Mouse (Mus musculus) kidney, adult 2 months (tissue): Measurements from ENCODE around the gene Kcnd1. TPM values are rescaled to one million over a fixed set of nuclear protein-coding genes. Genes with fewer than 3 reads are reported as not detected.

ENCODE experiments used
- DNase-seq: peaks from one replicate; pipeline ENCODE4 v3.0.0; 2021
- H3K27ac ChIP-seq: fragments of 200-500 bp; 2 replicates; pipeline ENCODE4 v1.5.1; 2012; ENCODE audit warnings: low read depth, low read length, control low read depth, inconsistent platforms; ENCODE audit not compliant: insufficient read depth
- H3K27me3 ChIP-seq: fragments of 200-500 bp; replicated peaks from 2 replicates; pipeline ENCODE4 v1.6.1; 2012; ENCODE audit warnings: mild to moderate bottlenecking, moderate library complexity, low read length, inconsistent platforms; ENCODE audit not compliant: control insufficient read depth, insufficient read depth
- H3K36me3 ChIP-seq: fragments of 200-500 bp; 2 replicates; pipeline ENCODE4 v1.6.1; 2012; ENCODE audit warnings: mild to moderate bottlenecking, moderate library complexity, low read length, inconsistent platforms; ENCODE audit not compliant: control insufficient read depth, insufficient read depth
- H3K4me1 ChIP-seq: fragments of 200-500 bp; 2 replicates; pipeline ENCODE4 v1.6.1; 2011; ENCODE audit warnings: low read length; ENCODE audit not compliant: control insufficient read depth, insufficient read depth
- H3K4me3 ChIP-seq: fragments of 200-500 bp; 2 replicates; pipeline ENCODE4 v1.5.1; 2011; ENCODE audit warnings: mild to moderate bottlenecking, low read depth, low read length, control low read depth; ENCODE audit not compliant: insufficient read depth
- CTCF ChIP-seq: fragments of 200-500 bp; conservative IDR thresholded peaks from 2 replicates; pipeline ENCODE4 v1.5.1; 2011; ENCODE audit warnings: low read depth, mild to moderate bottlenecking, control low read depth, low read length, moderate library complexity, mixed read lengths; ENCODE audit not compliant: insufficient read depth, insufficient read length
- POLR2A ChIP-seq: fragments of 200-500 bp; IDR thresholded peaks from one replicate; pipeline ENCODE4 v1.6.1; 2011; ENCODE audit warnings: low read depth, low read length, control low read depth
- WGBS: fragments of 180-500 bp; shearing (Covaris S2); methylation state at CpG from one replicate; pipeline ENCODE4 v1.1.7; 2018; 5-methylcytosine and 5-hydroxymethylcytosine counted together
- polyA plus RNA-seq: library from polyadenylated mRNA; depleted of rRNA; stranded (reverse); fragments of >200 nt; gene quantifications from 2 replicates; pipeline ENCODE4 v1.2.3, GENCODE M21; 2012; rRNA removed

The Kcnd1 gene
- 0.48 and 0.53 TPM in 2 replicates for polyA plus RNA-seq

DNA sequence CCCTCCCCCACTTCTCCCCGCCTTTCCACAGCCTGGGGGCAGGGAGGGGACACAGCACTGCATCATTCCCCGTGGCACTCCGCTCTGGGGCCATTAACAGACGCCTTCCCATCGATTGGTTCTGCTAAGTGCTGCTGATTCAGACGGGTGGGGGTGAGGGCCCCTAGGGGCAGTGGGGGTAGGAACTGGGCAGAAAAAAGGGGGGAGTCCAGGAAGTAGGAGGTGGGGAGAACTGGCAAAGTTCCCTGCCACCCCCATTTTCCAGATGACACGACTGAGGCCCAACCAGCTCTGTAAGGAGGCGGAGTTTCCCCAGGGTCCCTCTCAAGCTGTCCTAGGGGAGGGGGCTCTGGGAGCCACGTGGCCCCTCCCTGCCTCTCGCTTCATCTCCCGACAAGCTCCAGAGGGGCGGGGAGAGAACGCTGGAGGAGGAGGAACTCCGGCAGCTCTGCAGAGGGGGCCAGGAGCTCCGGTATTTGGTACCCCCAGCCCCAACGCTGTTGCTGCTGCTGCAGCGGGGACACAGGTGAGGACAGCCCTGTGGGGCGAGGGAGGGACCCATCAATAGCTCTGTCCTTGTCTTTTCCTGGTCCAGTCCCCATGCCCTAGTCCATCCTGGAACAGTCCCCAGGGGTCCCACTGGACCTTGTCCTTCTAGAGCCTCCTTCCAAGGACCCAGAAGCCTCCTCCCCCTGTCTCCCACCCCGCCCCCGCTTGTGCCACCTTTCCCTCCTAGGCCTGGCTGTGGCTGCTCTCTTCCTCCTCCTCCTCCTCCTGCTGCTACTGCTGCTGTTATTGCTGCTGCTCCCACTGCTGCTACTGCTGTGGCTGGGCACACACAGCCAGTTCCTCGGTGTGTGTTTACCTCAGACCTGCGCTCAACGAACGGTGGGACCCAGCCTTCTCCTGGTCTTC is at the start of gene Kcnd1:
Gene Kcnd1 (plus strand): TSS at position 425 of the 915 bp plus-strand sequence.
- Histone ChIP-seq H3K4me1 (no peaks in the 10 kb centered on the region), H3K36me3 (no peaks in the 10 kb centered on the region), H3K27ac (no peak within 1 kb of the TSS), H3K4me3 (peak within 1 kb of the TSS; percentile 31; the same call in 1 of the 2 replicates), H3K27me3 (no peaks in the 10 kb centered on the region; the same call in 1 of the 2 replicates)
- 5% methylated on average over 20 of the region's 24 CpGs for WGBS
- no peak for DNase-seq
- TF ChIP-seq POLR2A (no peak), CTCF (no peak)

DNA sequence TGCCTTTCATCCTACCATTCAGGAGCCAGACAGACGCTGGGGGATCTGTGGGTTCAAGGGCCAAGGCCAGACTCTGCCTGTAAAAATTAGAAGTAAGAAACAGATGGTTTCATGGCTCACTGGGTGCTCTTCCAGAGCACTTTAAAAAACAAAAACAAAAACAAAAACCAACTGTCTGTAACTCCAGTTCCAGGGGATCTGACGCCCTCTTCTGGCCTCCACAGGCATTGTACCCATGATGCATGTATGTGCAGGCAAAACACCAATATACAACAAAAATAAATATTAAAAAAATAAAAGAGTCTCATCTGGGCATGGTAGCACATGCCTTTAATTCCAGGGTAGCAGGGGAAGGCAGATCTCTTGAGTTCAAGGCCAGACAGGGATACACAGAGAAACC is 49.3 kb upstream of the Kcnd1 start:
- no peaks in the 10 kb centered on the region for H3K27me3 ChIP-seq
- H3K4me3 ChIP-seq, result no peak overlapping the region
- no peaks in the 10 kb centered on the region for H3K4me1 ChIP-seq
- no peaks in the 10 kb centered on the region for H3K36me3 ChIP-seq
- no peak for TF ChIP-seq POLR2A
- peak; percentile 38 for TF ChIP-seq CTCF
- WGBS, result 47% methylated on average over 2 of the region's 2 CpGs
- H3K27ac ChIP-seq, result no peak overlapping the region
- peak; percentile 11 for DNase-seq

DNA sequence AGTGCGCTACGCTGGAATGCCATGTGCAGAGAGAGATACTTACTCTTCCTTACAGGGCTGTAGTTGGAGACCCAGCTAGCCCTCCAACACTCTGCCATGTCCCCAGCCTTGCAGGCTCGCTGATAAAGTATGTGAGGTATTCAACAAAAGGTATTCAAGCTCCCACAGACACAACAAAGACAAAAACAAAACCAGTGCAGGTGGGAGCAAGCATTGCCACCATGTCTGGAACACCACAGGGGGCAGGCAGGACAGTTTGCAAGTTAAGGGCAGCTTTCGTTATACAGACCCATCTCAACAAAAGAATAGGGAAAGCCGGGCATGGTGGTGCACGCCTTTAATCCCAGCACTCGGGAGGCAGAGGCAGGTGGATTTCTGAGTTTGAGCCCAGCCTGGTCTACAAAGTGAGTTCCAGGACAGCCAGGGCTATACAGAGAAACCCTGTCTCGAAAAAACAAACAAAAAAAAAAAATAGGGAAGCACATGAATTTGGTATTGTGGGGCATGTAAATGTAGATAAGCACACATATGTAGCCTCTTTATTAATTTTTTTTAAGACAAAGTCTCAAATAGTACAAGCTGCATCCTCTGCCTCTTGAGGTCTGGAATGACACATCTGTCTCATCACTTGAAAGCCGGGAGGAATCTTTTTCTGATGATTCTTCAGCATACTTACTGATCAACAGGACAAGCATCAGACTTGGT is 46.4 kb upstream of the Kcnd1 start:
- TF ChIP-seq CTCF, result no peak
- TF ChIP-seq POLR2A, result no peak
- Histone ChIP-seq H3K27me3 (no peaks in the 10 kb centered on the region), H3K4me1 (no peaks in the 10 kb centered on the region; the same call in 1 of the 2 replicates), H3K4me3 (no peak overlapping the region), H3K36me3 (no peaks in the 10 kb centered on the region), H3K27ac (no peak overlapping the region)
- WGBS, result 84% methylated on average over 9 of the region's 9 CpGs
- no peak for DNase-seq

DNA sequence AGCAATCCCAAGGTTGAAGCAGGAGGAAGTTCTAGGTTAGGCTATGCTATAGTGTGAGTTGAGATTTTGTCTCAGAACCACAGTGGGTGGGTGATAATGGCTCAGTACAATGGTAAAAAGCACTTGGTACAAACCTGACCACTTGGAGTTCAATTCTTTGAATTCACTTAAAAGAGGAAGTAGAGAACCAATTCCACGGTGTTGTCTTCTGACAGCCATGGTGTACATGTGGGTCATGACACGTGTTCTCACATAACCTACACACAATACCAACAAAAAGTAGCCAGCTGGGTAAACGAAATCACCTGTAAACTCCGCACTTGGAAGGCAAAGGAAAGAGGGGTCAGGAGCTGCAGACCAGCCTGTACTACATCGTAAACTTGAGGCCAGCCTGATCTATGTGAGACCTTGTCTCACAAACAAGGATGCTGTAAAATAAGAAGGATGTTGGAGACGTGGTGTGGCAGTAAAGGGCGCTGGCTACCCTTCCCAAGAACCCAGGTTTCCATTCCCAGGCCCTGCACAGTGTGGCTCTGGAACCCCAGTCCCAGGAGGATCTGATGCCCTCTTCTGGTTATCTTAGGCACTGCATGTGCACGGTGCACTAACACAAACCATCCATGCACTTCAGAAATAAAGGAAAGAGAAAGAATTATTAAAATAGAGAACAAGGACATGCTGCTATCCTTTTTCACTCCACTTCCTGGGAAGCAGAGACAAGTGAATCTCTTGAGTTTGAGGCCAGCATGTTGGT is 45.6 kb upstream of the Kcnd1 start:
- WGBS, result 41% methylated on average over 8 of the region's 8 CpGs
- Histone ChIP-seq H3K4me1 (no peaks in the 10 kb centered on the region; the same call in 1 of the 2 replicates), H3K27me3 (no peaks in the 10 kb centered on the region), H3K36me3 (no peaks in the 10 kb centered on the region), H3K4me3 (no peak overlapping the region), H3K27ac (no peak overlapping the region)
- TF ChIP-seq POLR2A (no peak), CTCF (peak; percentile 70)
- DNase-seq, result peak; percentile 55

DNA sequence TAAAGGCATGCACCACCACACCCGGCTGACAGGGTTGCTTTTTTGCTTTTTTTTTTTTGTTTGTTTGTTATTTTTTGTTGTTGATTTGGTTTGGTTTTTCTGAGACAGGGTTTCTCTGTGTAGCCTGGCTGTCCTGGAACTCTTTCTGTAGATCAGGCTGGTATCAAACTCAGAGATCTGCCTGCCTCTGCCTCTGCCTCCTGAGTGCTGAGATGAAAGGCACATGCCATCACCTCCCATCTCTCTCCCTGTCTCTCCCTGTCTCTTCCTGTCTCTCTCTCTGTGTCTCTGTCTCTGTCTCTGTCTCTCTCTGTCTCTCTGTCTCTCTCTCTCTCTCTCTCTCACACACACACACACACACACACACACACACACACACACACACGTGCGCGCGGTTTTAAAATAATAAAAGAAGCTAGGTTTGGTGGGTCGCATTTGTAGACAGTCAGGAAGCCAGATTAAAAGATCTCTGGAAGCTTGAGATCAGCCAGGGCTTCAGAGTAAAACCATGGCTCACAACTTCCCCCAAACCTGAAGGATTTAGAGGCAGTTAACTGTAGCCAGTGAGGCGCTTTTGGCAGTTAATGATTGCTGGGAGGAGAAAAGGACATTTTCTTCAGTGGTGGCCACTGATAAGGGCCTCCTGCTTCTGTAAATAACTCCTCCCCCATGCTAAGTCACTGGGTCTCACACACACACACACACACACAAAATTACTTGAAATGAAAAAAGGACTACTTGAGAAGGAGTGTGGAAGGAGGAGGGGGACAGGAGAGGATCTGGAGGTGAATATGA is 43.4 kb upstream of the Kcnd1 start:
- DNase-seq, result no peak
- H3K27me3 ChIP-seq, result no peaks in the 10 kb centered on the region
- 42% methylated on average over 7 of the region's 7 CpGs for WGBS
- H3K27ac ChIP-seq, result no peak overlapping the region
- no peak overlapping the region for H3K4me3 ChIP-seq
- no peaks in the 10 kb centered on the region for H3K36me3 ChIP-seq
- no peaks in the 10 kb centered on the region; the same call in 1 of the 2 replicates for H3K4me1 ChIP-seq
- TF ChIP-seq POLR2A (no peak), CTCF (no peak)

DNA sequence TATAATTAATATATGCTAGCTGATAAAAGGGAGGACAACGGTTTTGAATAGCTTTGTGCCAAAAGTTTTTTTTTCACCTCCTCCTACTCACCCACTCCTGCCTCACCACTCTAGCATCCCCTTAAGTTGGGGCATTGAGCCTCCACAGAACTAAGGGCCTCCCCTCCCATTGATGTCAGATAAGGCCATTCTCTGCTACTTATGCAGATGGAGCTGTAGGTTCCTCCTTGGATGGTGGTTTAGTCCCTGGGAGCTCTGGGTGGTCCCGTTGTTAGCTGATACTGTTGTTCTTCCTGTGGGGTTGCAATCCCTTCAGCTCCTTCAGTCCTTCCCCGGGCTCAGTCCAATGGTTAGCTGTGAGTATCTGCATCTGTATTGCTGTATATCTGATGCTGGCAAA is 42.8 kb upstream of the Kcnd1 start:
- no peak for DNase-seq
- Histone ChIP-seq H3K4me3 (no peak overlapping the region), H3K36me3 (no peaks in the 10 kb centered on the region), H3K27ac (no peak overlapping the region), H3K4me1 (no peaks in the 10 kb centered on the region; the same call in 1 of the 2 replicates), H3K27me3 (no peaks in the 10 kb centered on the region)
- 22% methylated on average over 3 of the region's 3 CpGs for WGBS
- TF ChIP-seq POLR2A (no peak), CTCF (no peak)
